Mouse (Mus musculus): ENCODE measurements around the gene Soat1. TPM values are rescaled to one million over a fixed set of nuclear protein-coding genes. Genes with fewer than 3 reads are reported as not detected.

The Soat1 gene
- total and polyA plus RNA-seq, 3 experiments = 51.0 to 257 (median 244) TPM

- DNase-seq (ENCODE audit: low spot score) (no peak), ATAC-seq (ENCODE audit: extremely low read depth, insufficient number of reproducible peaks, low FRiP score, poor library complexity, severe bottlenecking) (no peak)
- peaks cover 7% of the 10 kb centered on the region for H3K4me1 ChIP-seq (ENCODE audit: insufficient read depth, low read depth, low read length)
- H3K9me3 ChIP-seq (replicated peaks) = no peaks in the 10 kb centered on the region
- H3K27me3 ChIP-seq (ENCODE audit: insufficient read depth, low read length) = no peaks in the 10 kb centered on the region
- no peak overlapping the region for H3K4me3 ChIP-seq (ENCODE audit: low read depth, low read length)
- TF ChIP-seq POLR2AphosphoS5 (IDR thresholded peaks at IDR 0.05; ENCODE audit: insufficient replicate concordance, low read depth, low read length) (no peak), CTCF (IDR thresholded peaks at IDR 0.05; ENCODE audit: low read depth, low read length) (no peak), GATA2 (IDR thresholded peaks at IDR 0.05; ENCODE audit: borderline replicate concordance, low read depth, low read length) (no peak), GATA1 (IDR thresholded peaks at IDR 0.05; ENCODE audit: borderline replicate concordance, low read length) (no peak), TAL1 (conservative IDR thresholded peaks at IDR 0.05; ENCODE audit: low read depth, low read length) (no peak)
- H3K36me3 ChIP-seq (replicated peaks) = peaks cover 75% of the 10 kb centered on the region
Observed at GRCm38 (mm10) chr1:156428434-156428833, 45.7 kb downstream of the Soat1 start.

- no peak overlapping the region for H3K4me3 ChIP-seq (ENCODE audit: low read depth, low read length)
- ATAC-seq (ENCODE audit: extremely low read depth, insufficient number of reproducible peaks, low FRiP score, poor library complexity, severe bottlenecking) (no peak), DNase-seq (ENCODE audit: low spot score) (no peak)
- TF ChIP-seq POLR2AphosphoS5 (IDR thresholded peaks at IDR 0.05; ENCODE audit: insufficient replicate concordance, low read depth, low read length) (no peak), GATA1 (IDR thresholded peaks at IDR 0.05; ENCODE audit: borderline replicate concordance, low read length) (no peak), CTCF (IDR thresholded peaks at IDR 0.05; ENCODE audit: low read depth, low read length) (no peak), TAL1 (conservative IDR thresholded peaks at IDR 0.05; ENCODE audit: low read depth, low read length) (no peak), GATA2 (IDR thresholded peaks at IDR 0.05; ENCODE audit: borderline replicate concordance, low read depth, low read length) (no peak)
- H3K9me3 ChIP-seq (replicated peaks) = no peaks in the 10 kb centered on the region
- peaks cover 21% of the 10 kb centered on the region for H3K4me1 ChIP-seq (ENCODE audit: insufficient read depth, low read depth, low read length)
- H3K27me3 ChIP-seq (ENCODE audit: insufficient read depth, low read length) = no peaks in the 10 kb centered on the region
- peaks cover 50% of the 10 kb centered on the region for H3K36me3 ChIP-seq (replicated peaks)
Observed at GRCm38 (mm10) chr1:156425746-156426145, 48.4 kb downstream of the Soat1 start.

GRCm38 (mm10) chr1:156424054-156424453 lies 50.1 kb downstream of the Soat1 start:
- TF ChIP-seq GATA2 (IDR thresholded peaks at IDR 0.05; ENCODE audit: borderline replicate concordance, low read depth, low read length) (no peak), TAL1 (conservative IDR thresholded peaks at IDR 0.05; ENCODE audit: low read depth, low read length) (no peak)

DNA sequence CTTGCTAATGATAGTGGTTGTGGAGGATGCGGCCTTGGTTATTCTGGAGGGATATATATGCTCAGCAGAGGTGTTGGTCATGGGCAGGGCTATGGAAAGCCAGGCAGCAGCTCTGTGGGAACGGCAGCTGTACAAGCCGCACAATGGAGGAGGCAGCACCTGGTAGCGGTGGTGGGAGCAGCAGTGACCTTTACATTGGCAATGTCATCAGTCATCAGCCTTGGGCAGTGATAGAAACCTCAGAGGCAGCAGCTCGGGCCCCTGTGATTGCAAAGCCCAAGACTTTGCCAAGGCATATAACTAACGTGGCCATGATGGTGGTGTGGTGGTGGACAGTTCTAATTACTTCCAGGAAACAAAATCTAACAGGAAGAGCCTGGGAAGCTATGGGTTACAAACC lies 50.6 kb downstream of the Soat1 start:
- H3K4me3 ChIP-seq (ENCODE audit: low read depth, low read length) = no peak overlapping the region
- DNase-seq (ENCODE audit: low spot score) (no peak), ATAC-seq (ENCODE audit: extremely low read depth, insufficient number of reproducible peaks, low FRiP score, poor library complexity, severe bottlenecking) (no peak)
- H3K27me3 ChIP-seq (ENCODE audit: insufficient read depth, low read length) = no peaks in the 10 kb centered on the region
- no peak for TF ChIP-seq CTCF (IDR thresholded peaks at IDR 0.05; ENCODE audit: low read depth, low read length)
- TF ChIP-seq GATA1 (IDR thresholded peaks at IDR 0.05; ENCODE audit: borderline replicate concordance, low read length) = no peak
- no peak for TF ChIP-seq TAL1 (conservative IDR thresholded peaks at IDR 0.05; ENCODE audit: low read depth, low read length)
- no peak for TF ChIP-seq GATA2 (IDR thresholded peaks at IDR 0.05; ENCODE audit: borderline replicate concordance, low read depth, low read length)
- TF ChIP-seq POLR2AphosphoS5 (IDR thresholded peaks at IDR 0.05; ENCODE audit: insufficient replicate concordance, low read depth, low read length) = no peak
- peaks cover 30% of the 10 kb centered on the region for H3K36me3 ChIP-seq (replicated peaks)
- H3K4me1 ChIP-seq (ENCODE audit: insufficient read depth, low read depth, low read length) = peaks cover 25% of the 10 kb centered on the region
- no peaks in the 10 kb centered on the region for H3K9me3 ChIP-seq (replicated peaks)

More at GRCm38 (mm10) chr1:156424054-156424453, 50.1 kb downstream of the Soat1 start:
- Histone ChIP-seq H3K4me3 (ENCODE audit: low read depth, low read length) (no peak overlapping the region), H3K36me3 (replicated peaks) (peaks cover 35% of the 10 kb centered on the region), H3K4me1 (ENCODE audit: insufficient read depth, low read depth, low read length) (peaks cover 25% of the 10 kb centered on the region), H3K27me3 (ENCODE audit: insufficient read depth, low read length) (no peaks in the 10 kb centered on the region), H3K9me3 (replicated peaks) (no peaks in the 10 kb centered on the region)
- DNase-seq (ENCODE audit: low spot score) (no peak), ATAC-seq (ENCODE audit: extremely low read depth, insufficient number of reproducible peaks, low FRiP score, poor library complexity, severe bottlenecking) (no peak)

- no peak overlapping the region for H3K4me3 ChIP-seq (ENCODE audit: low read depth, low read length)
- ATAC-seq (ENCODE audit: extremely low read depth, insufficient number of reproducible peaks, low FRiP score, poor library complexity, severe bottlenecking) = no peak
- H3K27me3 ChIP-seq (ENCODE audit: insufficient read depth, low read length) = no peaks in the 10 kb centered on the region
- H3K9me3 ChIP-seq (replicated peaks) = no peaks in the 10 kb centered on the region
- H3K36me3 ChIP-seq (replicated peaks) = peaks cover 27% of the 10 kb centered on the region
- no peak for TF ChIP-seq TAL1 (conservative IDR thresholded peaks at IDR 0.05; ENCODE audit: low read depth, low read length)
- no peak for TF ChIP-seq GATA1 (IDR thresholded peaks at IDR 0.05; ENCODE audit: borderline replicate concordance, low read length)
- TF ChIP-seq POLR2AphosphoS5 (IDR thresholded peaks at IDR 0.05; ENCODE audit: insufficient replicate concordance, low read depth, low read length) = no peak
- no peak for TF ChIP-seq CTCF (IDR thresholded peaks at IDR 0.05; ENCODE audit: low read depth, low read length)
- no peak for TF ChIP-seq GATA2 (IDR thresholded peaks at IDR 0.05; ENCODE audit: borderline replicate concordance, low read depth, low read length)
- no peak for DNase-seq (ENCODE audit: low spot score)
- H3K4me1 ChIP-seq (ENCODE audit: insufficient read depth, low read depth, low read length) = peaks cover 25% of the 10 kb centered on the region
Observed at GRCm38 (mm10) chr1:156422856-156423255, 51.3 kb downstream of the Soat1 start.

DNA sequence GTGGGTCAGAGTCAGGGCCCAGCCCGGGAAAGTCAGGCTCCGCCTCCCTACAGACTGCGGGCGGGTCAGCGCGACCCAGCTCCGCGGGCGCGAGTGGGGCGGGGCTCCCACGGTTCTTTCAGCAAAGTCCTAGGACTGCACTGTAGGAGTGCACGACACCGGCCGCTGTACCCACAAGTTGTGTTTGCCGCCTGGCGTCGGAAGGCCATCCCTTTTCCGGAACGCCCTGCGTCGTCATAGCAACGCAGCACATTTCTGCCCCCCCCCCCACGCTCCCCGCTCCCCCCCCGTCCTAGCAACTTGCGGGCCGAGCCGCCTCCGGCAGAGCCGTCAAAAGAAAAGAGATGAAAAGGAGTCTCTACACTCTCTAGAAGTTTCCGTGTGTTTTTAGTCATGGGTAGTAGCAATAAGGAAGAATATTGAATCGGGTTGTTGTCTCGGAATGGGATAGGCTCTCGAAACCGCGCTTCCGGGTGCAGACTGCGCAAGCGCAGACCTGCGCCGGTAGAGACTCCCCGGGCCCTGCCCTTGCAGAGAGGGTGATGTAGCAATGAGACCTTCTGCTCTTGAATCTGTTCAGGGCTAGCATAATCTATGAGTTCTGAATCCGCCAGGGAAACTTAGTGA lies 53.3 kb downstream of the Soat1 start, which contains the start of gene Axdnd1:
Axdnd1 (minus strand) TSS at position 489 of the 627 bp plus-strand sequence.
- peak; percentile 76 for ATAC-seq (ENCODE audit: extremely low read depth, insufficient number of reproducible peaks, low FRiP score, poor library complexity, severe bottlenecking)
- H3K36me3 ChIP-seq (replicated peaks) = peaks cover 15% of the 10 kb centered on the region
- H3K4me1 ChIP-seq (ENCODE audit: insufficient read depth, low read depth, low read length) = peaks cover 25% of the 10 kb centered on the region
- TF ChIP-seq POLR2AphosphoS5 (IDR thresholded peaks at IDR 0.05; ENCODE audit: insufficient replicate concordance, low read depth, low read length) (no peak), CTCF (IDR thresholded peaks at IDR 0.05; ENCODE audit: low read depth, low read length) (no peak), TAL1 (conservative IDR thresholded peaks at IDR 0.05; ENCODE audit: low read depth, low read length) (no peak), GATA1 (IDR thresholded peaks at IDR 0.05; ENCODE audit: borderline replicate concordance, low read length) (no peak), GATA2 (IDR thresholded peaks at IDR 0.05; ENCODE audit: borderline replicate concordance, low read depth, low read length) (no peak)
- peak; percentile 88 for DNase-seq (ENCODE audit: low spot score)
- H3K27me3 ChIP-seq (ENCODE audit: insufficient read depth, low read length) = no peaks in the 10 kb centered on the region
- peak within 1 kb of the TSS; percentile 74 for H3K4me3 ChIP-seq (ENCODE audit: low read depth, low read length)
- H3K9me3 ChIP-seq (replicated peaks) = no peaks in the 10 kb centered on the region
